Mouse (Mus musculus) lung, embryonic 15.5 days (tissue): Measurements from ENCODE around the gene Spa17. TPM values are rescaled to one million over a fixed set of nuclear protein-coding genes. Genes with fewer than 3 reads are reported as not detected.

Experiments
- ATAC-seq: fragments of 200-750 bp; cut with Nextera tagmentation; 2 replicates; pipeline ENCODE4 v1.8.0; 2017; ENCODE audit warnings: moderate number of reproducible peaks, borderline replicate concordance; ENCODE audit not compliant: low FRiP score, low TSS enrichment; ENCODE audit errors: extremely low read depth
- H3K27ac ChIP-seq: fragments of 300-500 bp; sonication (generic); 2 replicates; pipeline ENCODE4 v1.5.1; 2015; ENCODE audit warnings: moderate library complexity, mild to moderate bottlenecking, inconsistent platforms
- H3K27me3 ChIP-seq: fragments of 300-500 bp; sonication (generic); 2 replicates; pipeline ENCODE4 v1.6.1; 2015; ENCODE audit warnings: inconsistent platforms
- H3K36me3 ChIP-seq: fragments of 300-500 bp; sonication (generic); 2 replicates; pipeline ENCODE4 v1.6.1; 2015; ENCODE audit warnings: inconsistent platforms
- H3K4me1 ChIP-seq: fragments of 300-500 bp; sonication (generic); 2 replicates; pipeline ENCODE4 v1.6.1; 2015; ENCODE audit warnings: inconsistent platforms
- H3K4me2 ChIP-seq: fragments of 300-500 bp; sonication (generic); 2 replicates; pipeline ENCODE4 v1.6.1; 2015; ENCODE audit warnings: inconsistent platforms, mild to moderate bottlenecking, moderate library complexity
- H3K4me3 ChIP-seq: fragments of 300-500 bp; sonication (generic); 2 replicates; pipeline ENCODE4 v1.5.1; 2015; ENCODE audit warnings: mild to moderate bottlenecking, inconsistent platforms
- H3K9ac ChIP-seq: fragments of 300-500 bp; sonication (generic); 2 replicates; pipeline ENCODE4 v1.6.1; 2015; ENCODE audit warnings: inconsistent platforms
- H3K9me3 ChIP-seq: fragments of 300-500 bp; sonication (generic); 2 replicates; pipeline ENCODE4 v1.6.1; 2016; ENCODE audit warnings: inconsistent platforms
- WGBS: fragments of 180-500 bp; shearing (Covaris S2); methylation state at CpG from one replicate; pipeline ENCODE4 v1.1.7; 2015; 5-methylcytosine and 5-hydroxymethylcytosine counted together
- polyA plus RNA-seq: library from polyadenylated mRNA; unstranded; fragments of >200 nt; fragmentation: Nextera tagmentation; extraction: Ambion mirVana; gene quantifications from 2 replicates; pipeline ENCODE4 v1.2.1, GENCODE M21; 2015

Spa17 gene
- polyA plus RNA-seq, 1 experiment from 2014 or later, result 8.2 TPM

DNA sequence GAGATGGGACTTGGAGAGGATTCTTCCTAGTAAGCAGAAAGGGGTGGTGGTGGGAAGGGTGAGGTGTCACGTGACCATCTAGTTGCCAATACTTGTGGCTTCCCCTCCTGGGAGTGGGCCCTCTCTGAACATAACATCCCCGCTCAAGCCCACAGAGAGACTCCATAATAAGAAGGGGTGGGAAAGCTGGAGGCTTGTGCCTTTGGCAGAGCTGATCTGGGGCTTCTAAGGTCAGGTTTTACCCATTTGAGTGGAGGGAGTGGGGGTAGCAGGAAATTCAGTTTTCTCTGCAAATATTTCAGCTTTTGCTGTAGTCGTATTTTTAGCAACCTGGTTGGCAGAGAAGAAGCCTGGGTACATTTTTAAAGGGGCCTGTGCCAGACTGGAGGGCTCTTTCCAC, 57.2 kb downstream of the Spa17 start:
- 69% methylated on average over 3 of the region's 3 CpGs for WGBS
- no peak overlapping the region for H3K9ac ChIP-seq
- peaks cover 15% of the 10 kb centered on the region; the same call in 1 of the 2 replicates for H3K27me3 ChIP-seq
- H3K4me1 ChIP-seq, result peaks cover 16% of the 10 kb centered on the region
- H3K4me3 ChIP-seq, result no peak overlapping the region
- no peaks in the 10 kb centered on the region for H3K9me3 ChIP-seq
- H3K27ac ChIP-seq, result no peak overlapping the region
- no peaks in the 10 kb centered on the region for H3K36me3 ChIP-seq
- no peak for ATAC-seq
- H3K4me2 ChIP-seq, result no peak overlapping the region

DNA sequence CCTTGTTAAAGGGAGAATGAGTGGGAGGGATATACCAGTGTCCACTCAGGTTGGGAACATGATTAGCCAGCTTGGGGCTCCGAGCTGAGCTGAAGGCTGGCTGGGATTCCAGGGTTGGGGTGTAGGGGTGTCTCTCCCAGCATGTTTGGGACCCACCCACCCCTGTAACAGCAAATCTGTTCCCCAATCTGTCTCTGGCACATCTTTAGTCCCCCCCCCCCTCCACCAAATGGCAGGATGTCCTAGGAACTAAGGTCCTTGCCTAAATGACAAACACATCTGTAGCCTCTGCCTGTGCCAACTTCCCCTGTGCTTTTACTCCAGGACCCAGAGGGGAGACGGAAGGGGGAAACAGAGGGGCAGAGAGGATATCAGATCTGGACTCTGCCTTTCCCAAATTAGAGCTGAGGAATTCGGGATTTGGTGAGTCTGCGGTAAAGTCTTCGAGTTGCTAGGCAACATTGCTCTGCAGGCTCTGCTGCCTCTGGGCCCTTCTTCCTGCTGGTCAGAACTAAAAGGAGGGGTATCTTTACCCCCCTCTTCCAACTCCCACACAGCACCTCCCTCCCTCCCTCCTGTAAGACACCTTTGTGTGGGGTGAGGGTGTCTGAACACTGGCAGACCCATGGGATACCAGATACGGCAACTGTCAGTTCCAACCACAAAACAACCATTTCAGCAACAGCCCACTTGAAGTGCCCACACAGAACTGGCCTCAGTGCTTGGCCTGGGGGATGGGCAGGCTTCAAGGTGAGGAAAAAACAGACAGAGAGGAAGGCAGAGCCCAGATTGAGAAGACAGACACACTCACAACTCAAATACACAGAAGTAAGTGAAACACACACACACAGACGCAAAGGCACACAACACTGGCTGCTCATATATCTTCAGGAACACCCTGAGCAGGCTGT, 58.4 kb downstream of the Spa17 start, which contains the start of gene Siae:
Siae (plus strand) TSS at position 861 of the 911 bp plus-strand sequence.
- Histone ChIP-seq H3K4me3 (no peak within 1 kb of the TSS), H3K27me3 (peaks cover 27% of the 10 kb centered on the region), H3K9me3 (no peaks in the 10 kb centered on the region), H3K27ac (no peak within 1 kb of the TSS), H3K9ac (no peak within 1 kb of the TSS), H3K36me3 (no peaks in the 10 kb centered on the region), H3K4me1 (peaks cover 18% of the 10 kb centered on the region), H3K4me2 (no peak within 1 kb of the TSS)
- WGBS, result 23% methylated on average over 7 of the region's 7 CpGs
- ATAC-seq, result no peak

DNA sequence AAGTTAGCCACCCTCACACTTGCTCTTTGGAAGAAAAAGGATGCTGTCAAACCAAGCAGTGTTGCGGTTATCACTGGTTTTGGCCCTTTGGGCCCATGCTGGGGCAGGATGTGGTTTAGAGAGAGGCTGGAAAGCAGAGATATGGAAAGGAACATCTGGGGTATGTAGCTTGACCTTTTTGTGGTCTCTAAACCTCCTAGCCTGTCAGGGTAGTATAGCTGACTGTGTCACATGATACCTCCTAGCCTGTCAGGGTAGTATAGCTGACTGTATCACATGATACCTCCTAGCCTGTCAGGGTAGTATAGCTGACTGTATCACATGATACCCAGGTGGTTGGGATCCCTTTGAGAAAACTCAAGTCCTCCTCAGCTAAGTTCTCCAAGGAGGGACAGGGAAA, 59.2 kb downstream of the Spa17 start:
- Histone ChIP-seq H3K9ac (no peak overlapping the region), H3K4me3 (no peak overlapping the region), H3K4me1 (peaks cover 18% of the 10 kb centered on the region), H3K27ac (no peak overlapping the region), H3K36me3 (no peaks in the 10 kb centered on the region), H3K4me2 (no peak overlapping the region), H3K27me3 (peaks cover 31% of the 10 kb centered on the region), H3K9me3 (no peaks in the 10 kb centered on the region)
- WGBS, result 83% methylated on average over 1 of the region's 1 CpGs
- ATAC-seq, result no peak

Other genes with a start within 250 kb of the Spa17 start
- 0.11 and 0.14 TPM in 2 replicates for gene Hepacam, start 246.4 kb downstream of the Spa17 start, polyA plus RNA-seq
- 20.6 and 23.7 TPM in 2 replicates for gene Robo4, start 211.8 kb downstream of the Spa17 start, polyA plus RNA-seq
- 0.18 and 0.21 TPM in 2 replicates for gene Robo3, start 180.5 kb downstream of the Spa17 start, polyA plus RNA-seq
- 26.1 and 26.9 TPM in 2 replicates for gene Msantd2, start 124.4 kb downstream of the Spa17 start, polyA plus RNA-seq
- 167 and 178 TPM in 2 replicates for gene Esam, start 85.6 kb downstream of the Spa17 start, polyA plus RNA-seq
- gene Vsig2, start 74.5 kb downstream of the Spa17 start, polyA plus RNA-seq, result 26.5 and 33.3 TPM in 2 replicates
- gene Nrgn, start 60.8 kb downstream of the Spa17 start, polyA plus RNA-seq, result 7.0 and 8.1 TPM in 2 replicates
- 11.6 and 13.0 TPM in 2 replicates for gene Siae, start 58.0 kb downstream of the Spa17 start, polyA plus RNA-seq
- 128 and 134 TPM in 2 replicates for gene Tbrg1, start 43.6 kb upstream of the Spa17 start, polyA plus RNA-seq
- 0.07 TPM in 1 of 2 replicates, not detected in the other for gene Panx3, start 55.5 kb upstream of the Spa17 start, polyA plus RNA-seq
- not detected in 2 replicates for gene Olfr160, start 102.5 kb upstream of the Spa17 start, polyA plus RNA-seq
- not detected in 2 replicates for gene Olfr874, start 131.4 kb upstream of the Spa17 start, polyA plus RNA-seq
- gene Olfr875, start 158.1 kb upstream of the Spa17 start, polyA plus RNA-seq, result not detected in 2 replicates
- not detected in 2 replicates for gene Olfr876, start 189.3 kb upstream of the Spa17 start, polyA plus RNA-seq
- gene Olfr877, start 240.5 kb upstream of the Spa17 start, polyA plus RNA-seq, result not detected in 2 replicates